Mouse (Mus musculus) CD8-positive naive resting alpha-beta T cell, adult 2 months (primary cell): Measurements from ENCODE around the gene Tpst1.
"Not testable (repeated sequence)": the region's sequence is repeated elsewhere in the genome, so short reads cannot be mapped to it uniquely, and the experiment has no call there.

Experiments
- DNase-seq, 2 experiments: peaks; one replicate each; pipeline ENCODE4 v3.0.0; 2022; ENCODE audit warnings: low read depth in 2 of 2, low spot score in 2 of 2

Tpst1 gene

DNA sequence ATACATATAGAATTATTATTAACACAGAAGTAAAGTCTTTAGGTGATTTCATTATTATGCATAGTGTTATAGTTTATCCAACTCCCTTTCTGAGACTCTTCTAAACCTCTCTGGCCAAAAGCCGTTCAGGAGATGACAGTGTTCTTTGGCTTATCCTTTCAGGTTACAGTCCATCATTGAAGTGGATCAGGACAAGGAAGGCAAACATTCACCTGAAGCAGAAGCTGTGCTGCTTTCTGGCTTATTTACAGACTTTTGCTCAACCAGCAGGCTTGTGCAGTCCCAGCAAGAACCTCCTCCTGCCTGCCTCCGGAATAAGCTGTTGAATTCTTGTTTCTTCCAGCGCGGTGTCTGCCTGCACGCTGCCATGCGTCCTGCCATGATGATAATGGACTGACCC is at the start of gene Tpst1:
Gene Tpst1 (plus strand): TSS at position 301 of the 400 bp plus-strand sequence.
- DNase-seq: no peak

- DNase-seq: peak; percentile 53 to 62
Observed at GRCm38 (mm10) chr5:130023767-130024539, 49.2 kb upstream of the Tpst1 start.

GRCm38 (mm10) chr5:130027134-130027533 is 46.0 kb upstream of the Tpst1 start:
- DNase-seq: no peak

DNA sequence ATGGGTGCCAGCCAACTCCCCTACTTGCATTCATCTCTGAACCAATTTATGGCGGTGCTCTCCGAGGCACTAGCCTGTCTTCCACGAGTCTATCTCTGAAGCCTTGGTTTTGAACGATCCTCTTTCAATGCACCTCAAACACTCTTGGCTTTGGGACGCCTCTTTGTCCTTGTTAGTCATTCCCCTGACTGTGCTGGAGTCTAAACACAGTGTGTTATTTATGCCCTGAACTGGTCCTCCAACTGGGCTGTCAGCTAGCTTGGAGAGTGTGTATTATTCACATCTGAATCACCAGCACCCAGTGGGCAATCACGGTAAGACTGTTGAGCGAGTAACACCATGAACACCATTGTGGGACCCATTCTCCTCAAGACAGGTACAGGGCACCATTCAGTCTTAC is 45.4 kb upstream of the Tpst1 start:
- DNase-seq: no peak

DNA sequence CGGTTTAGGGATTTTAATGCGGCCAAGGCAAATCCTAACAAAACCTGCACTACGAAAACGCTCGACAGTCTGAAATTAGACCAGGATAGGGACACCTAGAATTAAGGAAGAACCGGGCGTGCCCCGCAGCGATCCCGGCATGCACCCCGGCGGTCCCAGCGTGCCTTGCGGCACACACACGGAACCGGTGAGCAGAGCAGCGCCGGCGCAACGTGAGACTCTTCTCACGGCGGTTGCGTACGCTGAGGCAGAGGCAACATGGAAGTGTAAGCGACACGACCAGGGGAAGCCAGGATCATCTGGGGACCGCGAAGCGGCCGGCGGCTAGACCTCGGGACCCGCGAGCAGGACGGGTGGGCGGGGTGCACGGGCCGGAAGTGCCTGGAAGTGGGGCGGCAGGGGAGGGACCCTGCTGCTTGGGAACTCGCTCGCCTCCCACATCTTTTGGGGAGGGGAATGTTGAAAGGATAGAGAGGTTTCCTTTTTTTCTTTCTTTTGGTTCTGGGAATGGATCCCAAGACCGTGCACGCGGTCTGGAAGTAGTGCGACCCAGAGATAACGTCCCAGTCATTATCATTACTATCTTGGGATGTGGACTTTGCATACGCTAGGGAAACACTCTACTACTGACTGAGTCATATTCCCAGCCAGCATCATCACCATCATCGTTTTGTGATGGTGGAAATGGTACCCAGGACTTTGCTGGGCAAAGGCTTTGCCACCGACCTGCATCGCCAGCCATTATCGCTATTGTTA is 43.8 kb upstream of the Tpst1 start, which contains the start of the genes Asl and Crcp:
Gene Asl (minus strand): TSS at position 106 of the 756 bp plus-strand sequence.
Gene Crcp (plus strand): TSS at position 149 of the 756 bp plus-strand sequence.
- peak; percentile 64 to 68 for DNase-seq

DNA sequence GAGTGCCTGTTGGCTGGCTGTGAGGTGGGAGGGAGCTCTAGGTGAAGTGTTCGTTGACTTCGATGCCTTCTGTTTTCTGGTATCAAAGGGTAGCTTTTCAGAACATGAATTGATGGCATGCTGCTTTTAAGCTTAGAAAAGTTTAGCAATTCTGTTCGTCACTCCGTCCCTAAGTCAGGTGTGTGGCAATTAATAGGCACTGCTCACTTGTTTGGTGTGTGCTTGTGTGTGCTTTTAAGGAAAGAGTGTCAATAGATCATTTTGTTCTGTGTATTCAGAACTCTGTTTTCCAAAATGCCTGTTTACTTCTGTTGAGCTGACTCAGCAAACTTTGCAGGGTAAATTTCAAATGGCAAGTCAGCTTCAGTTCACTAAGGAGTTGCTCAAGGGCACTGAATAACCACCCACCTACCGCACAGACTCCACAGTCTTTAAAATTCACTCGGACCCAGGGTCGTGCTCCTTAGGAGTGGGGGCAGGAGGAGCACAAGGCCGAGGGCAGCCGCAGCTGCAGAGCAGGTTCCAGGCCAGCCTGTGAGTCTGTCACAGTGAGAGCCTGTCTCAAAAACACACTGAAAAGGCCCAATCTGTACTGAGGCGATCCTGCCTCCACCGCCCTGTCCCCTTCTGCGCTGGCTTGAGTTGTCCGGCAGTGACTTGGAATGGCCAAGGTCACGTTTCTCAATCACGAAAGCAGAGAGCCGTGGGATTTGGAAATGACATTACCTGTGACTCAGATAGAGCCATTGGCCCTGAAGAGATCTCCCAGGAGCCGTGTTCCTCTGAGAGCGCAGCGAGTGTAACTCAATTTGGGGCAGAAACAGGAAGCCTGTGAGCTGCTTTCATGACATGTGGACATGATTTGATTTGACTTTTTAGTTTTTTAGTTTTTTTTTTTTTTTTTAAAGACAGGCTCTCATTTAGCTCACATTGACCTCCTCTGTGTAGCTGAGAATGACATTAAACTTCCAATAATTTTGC is 41.4 kb upstream of the Tpst1 start:
- DNase-seq: no peak

DNA sequence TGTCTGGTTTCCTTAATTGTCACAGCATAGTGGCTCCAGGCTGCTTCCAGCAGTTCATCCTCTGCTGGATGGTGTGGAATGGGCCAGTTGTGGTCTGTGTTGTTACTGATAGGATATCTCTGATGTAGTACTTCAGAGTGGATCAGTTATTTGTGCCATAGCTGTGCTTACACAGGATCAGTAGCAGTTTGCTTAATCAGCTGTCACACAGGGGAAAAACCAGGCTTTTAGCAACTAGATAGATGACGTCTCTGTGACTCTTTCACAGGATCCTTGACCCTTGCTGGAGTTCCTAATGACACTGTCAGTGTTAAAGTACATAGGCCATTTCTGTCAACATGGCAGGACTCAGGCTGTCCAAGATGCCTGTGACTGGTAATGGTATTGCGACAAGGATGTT is 39.3 kb upstream of the Tpst1 start:
- DNase-seq: no peak

GRCm38 (mm10) chr5:130036300-130036699 is 36.8 kb upstream of the Tpst1 start:
- DNase-seq: not testable (repeated sequence)

DNA sequence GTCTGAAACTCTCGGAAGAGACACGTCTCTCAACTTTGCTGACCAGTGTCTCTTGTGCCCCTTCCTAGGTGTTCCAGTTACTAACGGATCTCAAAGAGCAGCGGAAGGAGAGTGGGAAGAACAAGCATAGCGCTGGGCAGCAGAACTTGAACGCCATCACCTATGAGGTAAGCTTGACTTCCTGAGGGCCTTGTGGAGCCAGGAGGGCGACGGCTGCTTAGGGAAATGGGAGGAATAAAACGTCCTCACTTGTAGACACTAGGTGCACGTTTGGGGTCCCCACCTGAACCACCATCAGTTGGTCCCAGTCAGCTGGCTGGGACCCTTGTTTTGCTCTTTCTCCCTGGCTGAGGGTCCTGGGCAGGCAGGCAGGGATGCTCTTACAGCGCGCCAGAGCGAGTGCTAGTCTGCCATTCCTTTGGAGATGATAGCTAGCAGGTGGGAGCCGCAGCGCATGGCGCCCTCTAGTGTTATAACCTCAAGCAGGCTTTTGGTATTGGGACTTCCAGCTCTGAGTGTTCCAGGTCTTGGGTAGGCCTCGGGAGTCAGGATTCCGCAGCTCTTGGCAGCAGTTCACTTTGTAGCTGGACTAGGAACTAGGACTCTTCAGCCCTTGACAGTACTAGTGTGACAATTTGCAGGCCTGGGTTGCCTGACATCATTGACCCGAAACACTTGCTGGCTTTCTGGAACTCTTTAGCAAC is 35.2 kb upstream of the Tpst1 start:
- DNase-seq: peak; percentile 22 to 33

- no peak for DNase-seq
Observed at GRCm38 (mm10) chr5:130040797-130041196, 32.3 kb upstream of the Tpst1 start.

DNA sequence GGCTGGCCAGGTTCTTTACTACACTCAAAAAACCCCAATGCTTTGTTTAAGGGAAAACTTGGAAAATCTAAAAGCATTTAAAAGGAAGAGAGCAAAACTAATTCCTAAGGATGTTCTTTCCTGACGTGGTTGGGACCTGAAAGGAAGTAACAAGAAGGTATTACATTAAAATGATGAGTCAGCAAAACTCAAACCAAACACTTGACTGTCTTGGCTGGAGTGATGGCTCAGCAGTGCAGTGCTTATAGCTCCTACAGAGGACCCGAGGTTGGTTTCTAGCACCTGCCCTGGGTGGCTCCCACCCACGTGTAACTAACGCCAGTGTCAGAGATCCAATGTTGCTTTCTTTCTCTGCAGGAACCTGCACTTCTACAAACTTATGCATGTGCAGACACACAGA is 31.9 kb upstream of the Tpst1 start:
- DNase-seq: no peak

DNA sequence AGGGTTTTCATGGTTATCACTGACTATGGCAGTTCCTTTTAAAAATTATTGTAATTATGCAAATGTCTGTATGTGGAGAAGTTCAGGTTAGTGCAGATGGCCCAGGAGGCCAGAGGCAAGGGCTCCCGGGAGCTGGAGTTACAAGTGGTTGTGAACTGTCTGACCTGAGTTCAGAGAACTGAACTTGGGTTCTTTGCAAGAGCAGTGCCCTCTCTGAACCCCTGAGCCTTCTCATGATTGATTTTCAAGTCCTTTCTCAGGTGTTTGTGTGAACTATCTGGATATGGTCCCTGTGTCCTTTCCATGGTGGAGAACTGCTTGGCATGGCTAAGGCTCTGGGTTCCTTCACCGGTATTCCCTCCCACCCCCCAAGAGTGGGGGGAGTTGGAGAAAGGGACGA is 29.4 kb upstream of the Tpst1 start:
- no peak for DNase-seq

DNA sequence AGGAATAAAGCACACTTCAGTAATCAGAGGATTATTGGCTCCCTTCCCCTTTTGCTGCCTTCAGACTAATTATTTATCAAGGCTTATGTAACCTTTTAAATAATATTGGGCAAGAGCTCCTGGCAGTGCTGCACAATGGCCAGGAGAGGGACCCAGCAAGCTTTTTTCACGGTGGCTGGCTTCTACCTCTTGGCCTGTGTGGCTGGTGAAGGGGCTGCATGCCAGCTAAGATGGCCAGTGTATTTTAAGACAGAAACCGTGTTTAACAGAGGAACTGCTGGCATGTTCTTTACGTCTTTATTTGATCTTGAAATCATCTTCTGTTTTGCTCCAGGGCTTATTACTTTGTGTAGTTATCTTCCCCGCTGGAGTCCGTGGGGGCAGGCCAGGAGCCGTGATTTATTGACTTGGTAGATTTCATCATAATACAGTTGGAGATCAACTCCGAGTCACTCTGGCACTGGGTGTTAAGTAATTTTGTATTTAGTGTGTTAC is 28.9 kb upstream of the Tpst1 start:
- DNase-seq: no peak

GRCm38 (mm10) chr5:130046100-130046499 is 27.0 kb upstream of the Tpst1 start:
- no peak for DNase-seq

DNA sequence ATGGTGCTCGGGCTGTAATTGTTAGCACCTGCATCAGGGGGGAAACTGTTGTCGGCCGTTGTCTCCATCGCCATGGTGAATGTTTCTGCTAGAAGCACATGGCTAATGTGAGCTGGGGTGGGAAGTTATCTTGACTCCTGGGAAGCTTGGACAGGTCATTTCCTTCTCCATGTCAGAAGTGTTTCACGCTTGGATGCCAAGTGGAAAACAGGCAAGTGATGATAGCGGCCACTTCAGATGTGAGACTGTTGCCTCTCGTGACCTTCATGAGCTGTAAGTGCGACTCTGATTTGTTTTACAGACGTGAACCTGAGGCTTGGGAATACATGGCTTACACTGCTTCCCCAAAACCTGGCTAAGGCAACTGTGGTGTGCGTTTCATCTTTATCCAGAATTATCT is 26.5 kb upstream of the Tpst1 start:
- DNase-seq: no peak

- DNase-seq: no peak
Observed at GRCm38 (mm10) chr5:130047013-130047412, 26.1 kb upstream of the Tpst1 start.

GRCm38 (mm10) chr5:130048786-130049520 is 24.2 kb upstream of the Tpst1 start:
- DNase-seq: no peak

DNA sequence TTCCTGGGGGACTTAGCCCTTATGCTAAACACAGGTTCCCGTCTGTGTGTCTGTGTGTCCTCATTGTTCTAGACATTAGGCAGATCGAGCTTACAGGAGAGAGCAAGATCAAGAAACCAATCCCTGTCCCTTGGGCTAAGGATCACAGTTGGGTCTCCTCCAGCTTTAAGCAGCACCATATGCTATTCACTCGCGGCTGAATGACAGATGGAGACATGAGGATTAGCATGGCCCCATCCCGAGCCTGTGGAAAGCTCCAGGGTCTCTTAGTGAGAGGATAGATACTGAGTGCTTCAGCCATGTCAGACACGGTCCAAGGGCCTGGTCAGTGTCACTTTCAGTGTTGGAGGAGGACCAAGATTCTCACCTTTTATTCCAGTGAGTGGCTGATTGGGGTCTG is 22.7 kb upstream of the Tpst1 start:
- no peak for DNase-seq

GRCm38 (mm10) chr5:130051073-130051860 is 21.9 kb upstream of the Tpst1 start:
- no peak for DNase-seq
